Mouse (Mus musculus): ENCODE measurements around the gene U2af2.

- TF ChIP-seq CTCF (IDR thresholded peaks at IDR 0.05; ENCODE audit: control insufficient read depth, insufficient read depth, insufficient read length) = no peak
- TF ChIP-seq CEBPB (IDR thresholded peaks at IDR 0.05; ENCODE audit: low read depth) = no peak
These were observed 23.6 kb downstream of the U2af2 start for GRCm38 (mm10) chr7:5085512-5085911.
